Mouse (Mus musculus) hindbrain, embryonic 14.5 days (tissue): Measurements from ENCODE around the gene Thap3. TPM values are rescaled to one million over a fixed set of nuclear protein-coding genes. Genes with fewer than 3 reads are reported as not detected.

ENCODE experiments used
- ATAC-seq: fragments of 200-750 bp; cut with Nextera tagmentation; 2 replicates; pipeline ENCODE4 v1.8.0; 2017; ENCODE audit warnings: moderate number of reproducible peaks, mild to moderate bottlenecking, moderate TSS enrichment, moderate library complexity; ENCODE audit not compliant: low FRiP score
- DNase-seq: peaks from one replicate; pipeline ENCODE4 v3.0.0-alpha.2; 2015; ENCODE audit warnings: low spot score
- H3K27ac ChIP-seq: fragments of 300-500 bp; sonication (generic); 2 replicates; pipeline ENCODE4 v1.5.1; 2014; ENCODE audit warnings: mild to moderate bottlenecking, moderate library complexity
- H3K27me3 ChIP-seq: fragments of 300-500 bp; sonication (generic); 2 replicates; pipeline ENCODE4 v1.6.1; 2014; ENCODE audit warnings: mild to moderate bottlenecking, low read length, mixed read lengths; ENCODE audit not compliant: control insufficient read depth, insufficient read depth
- H3K36me3 ChIP-seq: fragments of 300-500 bp; sonication (generic); replicated peaks from 2 replicates; pipeline ENCODE4 v1.6.1; 2014; ENCODE audit not compliant: control insufficient read depth, insufficient read depth
- H3K4me1 ChIP-seq: fragments of 300-500 bp; sonication (generic); replicated peaks from 2 replicates; pipeline ENCODE4 v1.6.1; 2014; ENCODE audit warnings: antibody characterized with exemption, low read length, mixed read lengths; ENCODE audit not compliant: control insufficient read depth, insufficient read depth
- H3K4me2 ChIP-seq: fragments of 300-500 bp; sonication (generic); replicated peaks from 2 replicates; pipeline ENCODE4 v1.6.1; 2014; ENCODE audit warnings: mild to moderate bottlenecking, moderate library complexity
- H3K4me3 ChIP-seq: fragments of 300-500 bp; sonication (generic); replicated peaks from 2 replicates; pipeline ENCODE4 v1.5.1; 2014; ENCODE audit warnings: mild to moderate bottlenecking, low read length
- H3K9ac ChIP-seq: fragments of 300-500 bp; sonication (generic); 2 replicates; pipeline ENCODE4 v1.6.1; 2014
- H3K9me3 ChIP-seq: fragments of 300-500 bp; sonication (generic); 2 replicates; pipeline ENCODE4 v1.6.1; 2016; ENCODE audit warnings: low read length; ENCODE audit not compliant: control insufficient read depth
- WGBS: fragments of 180-500 bp; shearing (Covaris S2); extraction: QIAGEN DNeasy Blood & Tissue Kit; methylation state at CpG from one replicate; pipeline ENCODE4 v1.1.7; 2014; 5-methylcytosine and 5-hydroxymethylcytosine counted together
- polyA plus RNA-seq: library from polyadenylated mRNA; unstranded; fragments of >200 nt; fragmentation: Nextera tagmentation; extraction: Ambion mirVana; gene quantifications from 2 replicates; pipeline ENCODE4 v1.2.1, GENCODE M21; 2014

The Thap3 gene
- polyA plus RNA-seq, 1 experiment from 2014 or later = 25.1 TPM

DNA sequence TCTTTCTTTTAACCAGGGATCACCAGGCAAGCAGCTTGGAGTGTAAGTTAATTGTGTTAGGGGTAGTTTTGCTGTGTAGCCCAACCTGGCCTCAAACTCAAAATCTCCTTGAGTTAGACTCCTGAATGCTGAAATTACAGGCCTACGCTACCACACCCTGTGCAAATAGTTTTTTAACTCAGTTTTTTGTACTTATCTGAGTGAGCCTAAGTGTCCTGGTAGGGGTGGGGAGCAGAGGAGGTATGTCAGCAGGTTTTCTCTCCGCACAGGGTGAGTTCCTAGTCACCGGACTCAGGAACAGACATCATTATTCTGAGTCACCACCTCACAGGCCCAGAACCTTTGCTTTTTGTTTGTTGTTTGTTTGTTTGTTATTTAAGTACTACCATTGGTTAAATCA, 13.3 kb upstream of the Thap3 start:
- H3K4me2 ChIP-seq = no peak overlapping the region
- no peak for DNase-seq
- H3K9me3 ChIP-seq = no peaks in the 10 kb centered on the region
- no peaks in the 10 kb centered on the region for H3K36me3 ChIP-seq
- H3K9ac ChIP-seq = no peak overlapping the region
- peaks cover 7% of the 10 kb centered on the region for H3K4me1 ChIP-seq
- no peak overlapping the region for H3K4me3 ChIP-seq
- no peak overlapping the region for H3K27ac ChIP-seq
- peaks cover 10% of the 10 kb centered on the region for H3K27me3 ChIP-seq
- 96% methylated on average over 3 of the region's 3 CpGs for WGBS
- ATAC-seq = no peak

DNA sequence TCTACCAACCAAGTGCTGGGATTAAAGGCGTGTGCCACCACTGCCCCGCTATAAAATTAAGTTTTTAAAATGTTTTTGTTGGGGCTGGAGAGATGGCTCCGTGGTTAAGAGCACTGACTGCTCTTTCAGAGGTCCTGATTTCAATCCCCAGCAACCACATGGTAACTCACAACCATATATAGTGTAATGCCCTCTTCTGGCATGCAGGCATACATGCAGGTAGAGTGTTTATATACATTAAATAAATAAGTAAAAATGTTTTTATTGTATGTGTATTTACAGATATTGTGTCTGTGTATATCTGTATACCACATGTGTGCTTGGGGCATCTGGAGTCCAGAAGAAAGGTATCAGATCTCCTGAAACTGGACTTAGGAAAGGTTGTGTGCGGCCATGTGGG, 12.5 kb upstream of the Thap3 start:
- 68% methylated on average over 4 of the region's 4 CpGs for WGBS
- Histone ChIP-seq H3K4me3 (no peak overlapping the region), H3K36me3 (no peaks in the 10 kb centered on the region), H3K4me2 (no peak overlapping the region), H3K9ac (no peak overlapping the region), H3K9me3 (no peaks in the 10 kb centered on the region), H3K27me3 (peaks cover 2% of the 10 kb centered on the region), H3K4me1 (peaks cover 9% of the 10 kb centered on the region), H3K27ac (no peak overlapping the region)
- DNase-seq (no peak), ATAC-seq (no peak)

DNA sequence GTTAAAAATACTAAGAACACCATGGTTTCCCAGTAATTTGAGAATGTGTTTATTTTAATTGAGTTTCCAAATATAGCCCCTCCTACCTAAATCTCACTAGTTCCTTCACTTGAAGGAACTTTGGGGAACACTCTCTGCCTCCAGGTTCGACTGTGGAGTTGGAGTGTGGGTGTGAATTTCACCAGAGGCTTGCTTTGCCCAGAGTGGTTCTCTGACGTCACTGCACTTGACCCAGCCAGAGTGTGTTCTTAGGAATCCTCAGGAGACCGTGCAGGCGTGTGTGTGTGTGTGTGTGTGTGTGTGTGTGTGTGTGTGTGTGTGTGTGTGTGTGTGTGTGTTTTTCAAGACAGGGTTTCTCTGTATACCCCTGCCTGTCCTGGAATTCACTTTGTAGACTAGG, 12.1 kb upstream of the Thap3 start:
- no peak for DNase-seq
- WGBS = 44% methylated on average over 4 of the region's 4 CpGs
- H3K4me3 ChIP-seq = no peak overlapping the region
- H3K4me2 ChIP-seq = no peak overlapping the region
- no peaks in the 10 kb centered on the region for H3K27me3 ChIP-seq
- no peaks in the 10 kb centered on the region for H3K9me3 ChIP-seq
- H3K36me3 ChIP-seq = no peaks in the 10 kb centered on the region
- H3K4me1 ChIP-seq = peaks cover 9% of the 10 kb centered on the region
- ATAC-seq = no peak
- no peak overlapping the region for H3K9ac ChIP-seq
- no peak overlapping the region for H3K27ac ChIP-seq

DNA sequence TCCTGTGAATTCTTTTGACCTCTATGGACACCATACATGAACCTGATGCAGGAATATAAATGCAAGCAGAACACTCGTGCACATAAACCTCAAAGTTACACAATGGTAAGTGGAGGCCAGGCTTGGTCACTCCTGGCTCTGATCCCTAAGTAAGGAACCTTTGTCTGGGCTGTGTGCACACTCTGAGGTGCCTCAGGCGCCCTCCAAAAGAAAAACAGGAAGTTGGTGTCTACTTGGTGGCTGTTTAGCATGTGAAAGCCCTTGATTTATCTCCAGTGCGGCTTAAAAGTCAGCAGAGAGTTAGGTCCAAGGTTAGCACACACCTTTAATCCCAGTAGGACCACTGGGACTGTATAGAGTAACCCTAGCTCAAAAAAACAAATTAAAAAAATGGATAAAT, 10.7 kb upstream of the Thap3 start:
- Histone ChIP-seq H3K36me3 (no peaks in the 10 kb centered on the region), H3K9ac (no peak overlapping the region), H3K27ac (no peak overlapping the region), H3K4me1 (peaks cover 9% of the 10 kb centered on the region), H3K9me3 (no peaks in the 10 kb centered on the region), H3K4me3 (no peak overlapping the region), H3K4me2 (no peak overlapping the region), H3K27me3 (no peaks in the 10 kb centered on the region)
- no peak for ATAC-seq
- WGBS = 66% methylated on average over 3 of the region's 3 CpGs
- DNase-seq = no peak

- DNase-seq = no peak
- Histone ChIP-seq H3K4me3 (0 out of 2 replicates have a peak overlapping the region, but pooled peaks have one; percentile 99), H3K27me3 (no peaks in the 10 kb centered on the region), H3K27ac (no peak overlapping the region), H3K4me1 (peaks cover 18% of the 10 kb centered on the region), H3K36me3 (peaks cover 10% of the 10 kb centered on the region), H3K9me3 (no peaks in the 10 kb centered on the region), H3K4me2 (peak overlapping the region; percentile 59), H3K9ac (peak overlapping the region; percentile 77; the same call in 1 of the 2 replicates)
- WGBS = 78% methylated on average over 3 of the region's 3 CpGs
- no peak for ATAC-seq
Observed at GRCm38 (mm10) chr4:151997701-151998100, 8.9 kb upstream of the Thap3 start.

DNA sequence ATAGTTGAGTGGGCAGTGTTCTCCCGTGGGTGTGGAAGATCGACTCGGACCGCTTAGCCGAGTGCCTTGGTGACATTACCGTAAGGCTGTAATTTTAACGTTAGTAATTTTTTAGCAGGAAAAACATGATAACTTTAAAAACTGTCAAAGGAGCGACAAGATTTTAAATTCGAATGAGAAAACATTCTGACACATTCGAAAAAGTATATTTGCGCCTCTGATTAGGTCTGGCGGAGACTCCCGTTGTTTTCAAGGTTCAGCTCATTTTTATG, 8.1 kb upstream of the Thap3 start:
- peak overlapping the region; percentile 77 for H3K9ac ChIP-seq
- no peaks in the 10 kb centered on the region for H3K27me3 ChIP-seq
- H3K9me3 ChIP-seq = no peaks in the 10 kb centered on the region
- 7% methylated on average over 13 of the region's 13 CpGs for WGBS
- H3K27ac ChIP-seq = peak overlapping the region; percentile 87
- H3K4me1 ChIP-seq = peaks cover 18% of the 10 kb centered on the region
- H3K36me3 ChIP-seq = peaks cover 18% of the 10 kb centered on the region
- ATAC-seq (no peak), DNase-seq (no peak)
- peak overlapping the region; percentile 59 for H3K4me2 ChIP-seq
- peak overlapping the region; percentile 99 for H3K4me3 ChIP-seq

DNA sequence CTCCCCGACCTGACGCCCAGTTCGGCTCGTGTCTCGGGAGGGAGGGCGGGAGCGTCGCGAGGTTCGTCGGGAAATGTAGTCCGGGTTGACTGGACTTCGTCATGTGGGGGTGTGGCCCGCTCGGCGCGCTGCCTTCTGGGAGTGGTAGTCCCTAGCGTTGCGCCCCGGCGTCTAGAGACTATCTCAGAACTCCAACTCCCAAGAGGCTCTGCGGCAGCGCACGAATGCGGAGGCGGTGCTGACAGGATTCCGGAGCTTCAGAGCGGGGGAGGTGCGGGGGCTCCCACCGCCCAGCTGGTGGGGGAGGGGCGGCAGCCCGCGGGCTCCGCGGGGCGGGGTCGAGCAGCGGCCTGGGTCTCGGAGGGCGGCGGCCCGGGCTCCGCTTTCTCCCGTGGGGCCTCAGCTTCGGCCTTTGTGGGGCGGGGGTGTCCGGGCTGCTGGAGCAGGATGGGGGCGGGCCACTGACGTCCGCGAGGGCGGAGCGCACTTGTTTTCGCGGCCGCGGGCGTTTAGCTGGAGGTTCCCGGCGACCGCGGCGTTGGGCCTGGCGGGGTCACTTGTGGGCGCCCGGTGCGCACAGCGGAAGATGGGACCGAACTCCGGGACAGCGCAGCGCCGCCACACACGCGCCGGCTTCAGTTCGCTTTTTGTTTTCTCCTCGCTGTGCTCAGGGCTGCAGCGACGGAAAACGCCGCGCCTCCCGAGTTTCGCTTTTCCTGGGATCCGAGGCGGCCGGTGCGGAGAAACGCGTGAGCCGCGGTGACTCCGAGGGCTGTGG, 7.6 kb upstream of the Thap3 start, which contains the start of gene Phf13:
TSS of gene Phf13 (minus strand) at position 86 of the 778 bp plus-strand sequence.
- H3K27me3 ChIP-seq = no peaks in the 10 kb centered on the region
- H3K27ac ChIP-seq = peak within 1 kb of the TSS; percentile 87
- DNase-seq (peak; percentile 99), ATAC-seq (peak; percentile 97)
- peak within 1 kb of the TSS; percentile 99 for H3K4me3 ChIP-seq
- H3K9ac ChIP-seq = peak within 1 kb of the TSS; percentile 88
- no peaks in the 10 kb centered on the region for H3K9me3 ChIP-seq
- H3K36me3 ChIP-seq = peaks cover 23% of the 10 kb centered on the region
- under 1% methylated on average over 83 of the region's 94 CpGs for WGBS
- peak within 1 kb of the TSS; percentile 91 for H3K4me2 ChIP-seq
- H3K4me1 ChIP-seq = peaks cover 18% of the 10 kb centered on the region

GRCm38 (mm10) chr4:151995371-151996172, 6.8 kb upstream of the Thap3 start:
- Histone ChIP-seq H3K9me3 (no peaks in the 10 kb centered on the region), H3K27me3 (no peaks in the 10 kb centered on the region), H3K4me2 (peak overlapping the region; percentile 91), H3K4me3 (peak overlapping the region; percentile 99), H3K9ac (peak overlapping the region; percentile 88), H3K36me3 (peaks cover 31% of the 10 kb centered on the region), H3K4me1 (peaks cover 18% of the 10 kb centered on the region), H3K27ac (peak overlapping the region; percentile 76; the same call in 1 of the 2 replicates)
- no peak for DNase-seq
- WGBS = under 1% methylated on average over 66 of the region's 111 CpGs
- no peak; the same call in 1 of the 2 replicates for ATAC-seq
